Mouse (Mus musculus) limb, embryonic 14.5 days (tissue): ENCODE measurements around the gene Anp32e. TPM values are rescaled to one million over a fixed set of nuclear protein-coding genes. Genes with fewer than 3 reads are reported as not detected.
A peak's percentile ranks its signal among the peaks of the same experiment; 100 is the strongest.

ENCODE experiments used
- ATAC-seq: fragments of 200-750 bp; cut with Nextera tagmentation; 2 replicates; pipeline ENCODE4 v1.8.0; 2017; ENCODE audit warnings: low read depth, moderate number of reproducible peaks, moderate TSS enrichment; ENCODE audit not compliant: low FRiP score
- DNase-seq: peaks from one replicate; pipeline ENCODE4 v3.0.0-alpha.2; 2015; ENCODE audit warnings: low spot score
- H3K27ac ChIP-seq: fragments of 300-500 bp; sonication (generic); replicated peaks from 2 replicates; pipeline ENCODE4 v1.5.1; 2014; ENCODE audit warnings: low read depth, mild to moderate bottlenecking, low read length, moderate library complexity, mixed read lengths
- H3K27me3 ChIP-seq: fragments of 300-500 bp; sonication (generic); 2 replicates; pipeline ENCODE4 v1.6.1; 2014; ENCODE audit warnings: low read length, mixed read lengths; ENCODE audit not compliant: control insufficient read depth, insufficient read depth
- H3K36me3 ChIP-seq: fragments of 300-500 bp; sonication (generic); 2 replicates; pipeline ENCODE4 v1.6.1; 2014; ENCODE audit warnings: mild to moderate bottlenecking, low read length, moderate library complexity, mixed read lengths; ENCODE audit not compliant: control insufficient read depth, insufficient read depth
- H3K4me1 ChIP-seq: fragments of 300-500 bp; sonication (generic); 2 replicates; pipeline ENCODE4 v1.6.1; 2014; ENCODE audit warnings: antibody characterized with exemption, low read length, mixed read lengths; ENCODE audit not compliant: control insufficient read depth, insufficient read depth
- H3K4me2 ChIP-seq: fragments of 300-500 bp; sonication (generic); replicated peaks from 2 replicates; pipeline ENCODE4 v1.6.1; 2014; ENCODE audit warnings: low read depth, mild to moderate bottlenecking, low read length, moderate library complexity; ENCODE audit not compliant: severe bottlenecking
- H3K4me3 ChIP-seq: fragments of 300-500 bp; sonication (generic); replicated peaks from 2 replicates; pipeline ENCODE4 v1.5.1; 2014; ENCODE audit warnings: low read length
- H3K9ac ChIP-seq: fragments of 300-500 bp; sonication (generic); 2 replicates; pipeline ENCODE4 v1.6.1; 2014; ENCODE audit warnings: mild to moderate bottlenecking, low read depth, low read length, moderate library complexity; ENCODE audit not compliant: severe bottlenecking
- H3K9me3 ChIP-seq: fragments of 300-500 bp; sonication (generic); 2 replicates; pipeline ENCODE4 v1.6.1; 2016; ENCODE audit warnings: low read length; ENCODE audit not compliant: control insufficient read depth
- POLR2A ChIP-seq: fragments of 200-500 bp; IDR thresholded peaks from 2 replicates; pipeline ENCODE4 v1.8.0; 2012; ENCODE audit warnings: inconsistent platforms, mild to moderate bottlenecking, moderate library complexity, borderline replicate concordance; ENCODE audit not compliant: insufficient read depth, insufficient read length; ENCODE audit errors: extremely low read depth
- WGBS: fragments of 180-500 bp; shearing (Covaris S2); extraction: QIAGEN DNeasy Blood & Tissue Kit; methylation state at CpG from one replicate; pipeline ENCODE4 v1.1.7; 2014; 5-methylcytosine and 5-hydroxymethylcytosine counted together
- polyA plus RNA-seq, 2 experiments: library from polyadenylated mRNA; depleted of rRNA in 1 of 2; stranded (reverse) in 1 of 2; unstranded in 1 of 2; fragments of >200 nt; fragmentation: Nextera tagmentation in 1 of 2; extraction: Ambion mirVana in 1 of 2; gene quantifications; 2 replicates each; pipeline versions ENCODE4 v1.2.1 to v1.2.3; 2012 to 2014

Anp32e gene
- polyA plus RNA-seq, 2 experiments: 55.0 to 137 TPM

DNA sequence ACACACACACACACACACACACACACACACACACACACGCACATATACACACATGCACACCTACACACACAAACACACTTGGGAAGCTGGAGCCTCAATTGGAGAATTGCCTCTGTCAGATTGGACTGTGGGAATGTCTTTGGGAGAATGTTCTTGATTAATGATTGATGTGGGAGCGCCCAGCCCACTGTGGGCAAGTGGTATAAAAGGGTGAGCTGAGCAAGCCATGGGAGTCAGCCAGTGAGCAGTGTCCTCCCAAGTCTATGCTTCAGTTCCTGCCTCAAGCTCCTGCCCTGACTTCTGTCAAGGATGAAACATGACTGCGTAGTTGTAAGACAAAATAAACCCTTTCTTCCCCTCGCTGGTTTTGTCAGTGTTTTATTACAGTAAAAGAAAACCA, 41.5 kb upstream of the Anp32e start:
- Histone ChIP-seq H3K4me3 (no peak overlapping the region), H3K4me2 (no peak overlapping the region), H3K27me3 (no peaks in the 10 kb centered on the region), H3K9ac (no peak overlapping the region), H3K4me1 (peaks cover 8% of the 10 kb centered on the region; the same call in 1 of the 2 replicates), H3K27ac (no peak overlapping the region), H3K9me3 (no peaks in the 10 kb centered on the region), H3K36me3 (no peaks in the 10 kb centered on the region)
- WGBS: 82% methylated on average over 4 of the region's 4 CpGs
- ATAC-seq: no peak
- no peak for DNase-seq
- no peak for TF ChIP-seq POLR2A

- Histone ChIP-seq H3K36me3 (no peaks in the 10 kb centered on the region), H3K4me3 (no peak overlapping the region), H3K9ac (no peak overlapping the region), H3K27ac (no peak overlapping the region), H3K4me2 (no peak overlapping the region), H3K9me3 (no peaks in the 10 kb centered on the region), H3K4me1 (peaks cover 10% of the 10 kb centered on the region; the same call in 1 of the 2 replicates), H3K27me3 (no peaks in the 10 kb centered on the region)
- DNase-seq (peak; percentile 42), ATAC-seq (no peak)
- WGBS: 21% methylated on average over 3 of the region's 3 CpGs
- TF ChIP-seq POLR2A: no peak
Observed at GRCm38 (mm10) chr3:95889664-95890063, 39.4 kb upstream of the Anp32e start.

DNA sequence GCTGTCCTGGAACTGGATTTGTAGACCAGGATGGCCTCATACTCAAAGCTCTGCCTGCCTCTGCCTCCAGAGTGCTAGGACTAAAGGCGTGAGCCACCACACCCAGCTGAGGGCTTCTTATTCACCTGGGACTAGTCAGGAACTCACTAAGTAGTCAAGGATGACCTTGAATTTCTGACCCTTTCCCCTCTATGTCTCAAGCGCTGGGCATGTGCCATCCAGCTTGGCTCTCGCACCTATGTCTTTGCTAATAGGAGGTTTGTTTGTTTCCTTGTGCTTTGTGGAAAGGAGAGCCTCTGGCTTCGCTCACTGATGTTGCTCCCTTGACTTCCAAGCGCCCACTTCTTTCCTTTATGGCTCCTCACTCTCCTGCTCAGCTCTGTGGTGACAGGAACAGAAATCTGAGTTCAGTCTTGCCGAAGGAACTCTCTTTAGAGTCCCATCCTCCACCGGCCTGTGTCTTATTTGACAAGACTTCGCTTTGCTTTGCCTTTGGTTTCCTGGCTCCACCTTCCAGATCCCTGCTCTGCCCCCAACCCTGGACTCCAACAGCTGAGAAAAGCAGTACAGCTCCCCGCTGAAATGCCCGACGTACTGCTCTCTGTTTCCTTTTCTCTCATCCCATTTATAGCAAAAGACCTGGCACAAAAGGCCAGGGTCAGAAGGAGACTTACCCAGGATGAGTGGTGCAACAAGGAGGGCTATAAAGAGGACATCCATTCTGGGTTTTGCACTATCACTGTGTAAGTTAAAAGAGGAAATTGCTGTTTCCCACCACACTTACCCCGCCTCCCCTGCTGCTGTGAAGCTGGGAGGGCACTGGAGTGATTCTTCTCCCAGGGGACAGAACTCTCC, 37.6 kb upstream of the Anp32e start, which contains the start of gene BC028528:
BC028528 (minus strand) TSS at position 795 of the 855 bp plus-strand sequence.
- peaks cover 10% of the 10 kb centered on the region; the same call in 1 of the 2 replicates for H3K4me1 ChIP-seq
- 26% methylated on average over 12 of the region's 12 CpGs for WGBS
- H3K4me2 ChIP-seq: peak within 1 kb of the TSS; percentile 42
- peak; percentile 77 for DNase-seq
- peak within 1 kb of the TSS; percentile 61 for H3K27ac ChIP-seq
- no peaks in the 10 kb centered on the region for H3K27me3 ChIP-seq
- H3K9me3 ChIP-seq: no peaks in the 10 kb centered on the region
- peak within 1 kb of the TSS; percentile 21; the same call in 1 of the 2 replicates for H3K9ac ChIP-seq
- no peak for ATAC-seq
- H3K36me3 ChIP-seq: 0 out of 2 replicates have a peak, but pooled peaks cover 4% of the 10 kb centered on the region
- no peak for TF ChIP-seq POLR2A
- H3K4me3 ChIP-seq: peak within 1 kb of the TSS; percentile 17

GRCm38 (mm10) chr3:95892066-95893052, 36.7 kb upstream of the Anp32e start:
- no peak for DNase-seq
- no peak for TF ChIP-seq POLR2A
- peaks cover 10% of the 10 kb centered on the region; the same call in 1 of the 2 replicates for H3K4me1 ChIP-seq
- no peak; the same call in 1 of the 2 replicates for ATAC-seq
- H3K9ac ChIP-seq: peak overlapping the region; percentile 18; the same call in 1 of the 2 replicates
- H3K9me3 ChIP-seq: no peaks in the 10 kb centered on the region
- H3K27ac ChIP-seq: peak overlapping the region; percentile 77
- peak overlapping the region; percentile 17 for H3K4me3 ChIP-seq
- WGBS: 35% methylated on average over 11 of the region's 11 CpGs
- H3K4me2 ChIP-seq: peak overlapping the region; percentile 42
- 0 out of 2 replicates have a peak, but pooled peaks cover 5% of the 10 kb centered on the region for H3K36me3 ChIP-seq
- H3K27me3 ChIP-seq: no peaks in the 10 kb centered on the region

DNA sequence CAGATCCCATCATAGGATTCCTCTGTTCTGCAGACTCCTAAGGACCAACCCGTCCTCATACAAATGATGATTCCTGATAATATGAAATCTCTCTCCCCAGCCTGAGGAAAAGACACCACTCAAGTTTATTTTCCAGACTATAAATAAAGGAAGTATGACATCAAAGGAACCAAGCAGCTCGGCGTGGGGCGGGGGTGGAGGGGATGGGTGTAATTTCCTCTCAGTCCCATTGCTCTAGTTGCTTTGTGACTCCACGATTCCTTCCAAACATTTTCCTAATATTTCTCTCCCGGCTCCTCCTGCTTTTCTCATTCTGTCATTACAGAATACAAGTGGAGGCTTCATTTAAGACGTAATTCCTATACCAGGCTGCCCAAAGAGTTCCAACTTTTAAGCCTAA, 35.9 kb upstream of the Anp32e start:
- TF ChIP-seq POLR2A: no peak
- 13% methylated on average over 7 of the region's 7 CpGs for WGBS
- Histone ChIP-seq H3K4me2 (peak overlapping the region; percentile 62), H3K36me3 (peaks cover 12% of the 10 kb centered on the region), H3K27ac (peak overlapping the region; percentile 77), H3K4me1 (peaks cover 10% of the 10 kb centered on the region; the same call in 1 of the 2 replicates), H3K9me3 (no peaks in the 10 kb centered on the region), H3K4me3 (peak overlapping the region; percentile 67), H3K27me3 (no peaks in the 10 kb centered on the region), H3K9ac (peak overlapping the region; percentile 53)
- no peak for DNase-seq
- no peak for ATAC-seq
